Mouse (Mus musculus): ENCODE measurements around the gene Tbx5. TPM values are rescaled to one million over a fixed set of nuclear protein-coding genes. Genes with fewer than 3 reads are reported as not detected.

The Tbx5 gene
- total RNA-seq, 2 experiments from 2014 or later: not detected

DNA sequence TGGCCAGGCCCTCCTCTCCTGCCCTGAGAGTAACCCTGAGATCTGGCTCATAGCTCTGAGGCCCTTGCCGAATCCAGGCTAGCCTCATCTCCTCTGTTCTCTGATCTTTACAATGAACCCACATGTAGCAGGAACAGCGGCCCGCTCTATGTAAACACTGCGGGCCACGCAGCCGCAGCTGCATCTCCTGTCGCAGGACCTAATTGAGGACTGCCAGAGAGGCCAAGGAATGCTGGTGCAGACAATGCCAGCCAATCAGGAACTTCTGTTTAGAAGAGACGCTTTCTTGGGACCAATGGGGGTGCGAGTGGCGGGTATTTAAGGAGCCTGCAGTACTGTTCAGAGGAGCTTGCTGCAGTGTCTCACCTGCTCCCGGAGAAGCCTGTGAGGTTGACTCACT lies 89.8 kb downstream of the Tbx5 start:
- intact Hi-C loops (cut with DNase I): no loop called here
- no peak for DNase-seq

Other genes with a start within 250 kb of the Tbx5 start
- gene Tbx3, start 162.0 kb upstream of the Tbx5 start, total RNA-seq (2021): 1 to 10 TPM; 2.6 to 4.4 TPM

All from gastrocnemius, postnatal 36 days (tissue).